Mouse (Mus musculus) ES-E14 (cell line): ENCODE data around the gene Trarg1. TPM values are rescaled to one million over a fixed set of nuclear protein-coding genes. Genes with fewer than 3 reads are reported as not detected.

Experiments used
- DNase-seq: peaks from one replicate; pipeline ENCODE4 v3.0.0-alpha.2; 2013; ENCODE audit warnings: low read depth, low spot score
- H3K27ac ChIP-seq: 2 replicates; pipeline ENCODE4 v1.5.1; 2012; ENCODE audit warnings: low read depth, mild to moderate bottlenecking, low read length, moderate library complexity, mixed read lengths; ENCODE audit not compliant: poor library complexity, insufficient read depth, severe bottlenecking
- H3K36me3 ChIP-seq: 2 replicates; pipeline ENCODE4 v1.6.1; 2012; ENCODE audit warnings: mild to moderate bottlenecking, low read length, moderate library complexity, mixed read lengths; ENCODE audit not compliant: control insufficient read depth, poor library complexity, insufficient read depth, severe bottlenecking
- H3K4me1 ChIP-seq, 2 experiments: fragments of 150-350 bp in 1 of 2; sonication (generic) in 1 of 2; 2 replicates each; pipeline ENCODE4 v1.6.1; 2012; ENCODE audit warnings: low read length in 2 of 2, mild to moderate bottlenecking in 1 of 2, mixed read lengths in 1 of 2; ENCODE audit not compliant: control insufficient read depth in 2 of 2, insufficient read depth in 2 of 2, poor library complexity in 1 of 2
- H3K4me3 ChIP-seq, 2 experiments: fragments of 150-350 bp in 1 of 2; sonication (generic) in 1 of 2; 2 replicates each; pipeline ENCODE4 v1.5.1; 2012; ENCODE audit warnings: low read length in 2 of 2, low read depth in 1 of 2, mild to moderate bottlenecking in 1 of 2, mixed read lengths in 1 of 2; ENCODE audit not compliant: insufficient read depth in 1 of 2, poor library complexity in 1 of 2, severe bottlenecking in 1 of 2
- H3K9ac ChIP-seq: 2 replicates; pipeline ENCODE4 v1.6.1; 2012; ENCODE audit warnings: low read depth, mild to moderate bottlenecking, low read length, mixed read lengths; ENCODE audit not compliant: poor library complexity, insufficient read depth, severe bottlenecking
- H3K9me3 ChIP-seq: fragments of 150-350 bp; sonication (generic); 2 replicates; pipeline ENCODE4 v1.6.1; 2012; ENCODE audit warnings: low read depth, mild to moderate bottlenecking, low read length; ENCODE audit not compliant: control insufficient read depth, insufficient read depth
- CHD2 ChIP-seq: IDR thresholded peaks from 2 replicates; pipeline ENCODE4 v1.6.1; 2014; ENCODE audit warnings: mild to moderate bottlenecking, low read depth, low read length, inconsistent platforms
- HCFC1 ChIP-seq: IDR thresholded peaks from 2 replicates; pipeline ENCODE4 v1.6.1; 2012; ENCODE audit warnings: low read length, inconsistent platforms, borderline replicate concordance; ENCODE audit not compliant: insufficient read depth
- MAFK ChIP-seq: IDR thresholded peaks from 2 replicates; pipeline ENCODE4 v1.6.1; 2014; ENCODE audit warnings: mild to moderate bottlenecking, low read depth, low read length, inconsistent platforms; ENCODE audit not compliant: insufficient read depth
- ZC3H11A ChIP-seq: IDR thresholded peaks from 2 replicates; pipeline ENCODE4 v1.6.1; 2012; ENCODE audit warnings: low read depth, mild to moderate bottlenecking, inconsistent platforms, low read length, borderline replicate concordance
- ZNF384 ChIP-seq: IDR thresholded peaks from 2 replicates; pipeline ENCODE4 v1.6.1; 2012; ENCODE audit warnings: low read depth, low read length, inconsistent platforms
- in situ Hi-C, 2 experiments: fragments of 600-800 bp; cut with MboI; formaldehyde crosslinking; loops; one replicate each; pipeline ENCODE4 v1.15.1; 2025; ENCODE audit warnings: low sequenced_read_pairs in 2 of 2, inconsistent platforms in 1 of 2; ENCODE audit not compliant: unreplicated experiment in 2 of 2
- total RNA-seq: library from RNA; depleted of rRNA; stranded (reverse); fragments of 300-350 nt; gene quantifications from 2 replicates; pipeline ENCODE4 v1.2.3, GENCODE M21; 2012

Gene Trarg1
- total RNA-seq, 1 experiment, result not detected

DNA sequence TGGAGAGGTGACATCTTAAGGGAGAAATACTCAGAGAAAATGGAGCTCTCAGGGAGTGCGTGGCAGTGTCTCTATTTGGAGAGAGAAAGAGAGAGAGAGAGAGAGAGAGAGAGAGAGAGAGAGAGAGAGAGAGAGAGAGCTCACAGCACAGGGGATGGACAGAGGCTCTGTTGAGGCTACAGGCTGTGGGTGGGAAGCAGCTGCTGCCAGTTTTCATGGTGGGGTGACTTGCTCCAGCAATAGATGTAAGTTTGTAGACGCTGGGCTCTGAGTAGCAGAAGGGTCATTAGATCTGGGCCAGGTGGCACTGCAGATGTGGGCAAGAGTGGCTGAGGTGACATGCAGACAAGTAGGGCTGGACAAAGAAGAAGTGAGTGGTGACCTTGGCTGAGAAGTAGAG, 6.0 kb downstream of the Trarg1 start:
- Histone ChIP-seq H3K4me3 (no peak overlapping the region), H3K9ac (no peak overlapping the region), H3K27ac (no peak overlapping the region), H3K36me3 (no peaks in the 10 kb centered on the region), H3K9me3 (no peaks in the 10 kb centered on the region), H3K4me1 (peaks cover 0 to 2% of the 10 kb centered on the region in 2 experiments; a peak in 1 of 4 replicates)
- in situ Hi-C loops, result no loop called here
- no peak for DNase-seq
- no peak for TF ChIP-seq MAFK

DNA sequence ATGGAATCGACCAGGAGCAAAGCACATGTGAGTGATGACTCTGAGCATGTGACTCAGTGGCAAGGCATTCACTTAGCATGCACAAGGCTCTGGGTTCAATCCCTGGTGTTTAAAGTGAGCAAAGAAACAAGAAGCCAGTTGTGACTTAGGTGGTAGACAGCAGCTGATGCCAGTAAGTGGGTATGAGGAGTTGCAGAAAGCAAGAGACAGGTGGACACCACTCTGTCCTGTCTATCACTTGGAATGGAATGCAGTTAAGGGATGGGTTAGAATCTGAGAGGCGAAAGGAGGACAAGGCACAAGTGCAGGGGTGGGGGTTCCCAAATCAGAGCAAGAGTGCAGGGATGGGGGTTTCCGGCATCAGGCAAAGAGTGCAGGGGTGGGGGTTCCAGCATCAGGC, 12.5 kb downstream of the Trarg1 start:
- no peak for TF ChIP-seq MAFK
- TF ChIP-seq ZC3H11A, result no peak
- TF ChIP-seq HCFC1, result no peak
- TF ChIP-seq ZNF384, result no peak
- TF ChIP-seq CHD2, result no peak
- no peaks in the 10 kb centered on the region for H3K9me3 ChIP-seq
- no peaks in the 10 kb centered on the region for H3K36me3 ChIP-seq
- in situ Hi-C loops, result no loop called here
- H3K27ac ChIP-seq, result no peak overlapping the region
- no peak overlapping the region for H3K4me3 ChIP-seq
- H3K4me1 ChIP-seq, result 0 out of 4 replicates have a peak, but pooled peaks cover 0 to 5% of the 10 kb centered on the region in 2 experiments
- no peak overlapping the region for H3K9ac ChIP-seq
- DNase-seq, result no peak

DNA sequence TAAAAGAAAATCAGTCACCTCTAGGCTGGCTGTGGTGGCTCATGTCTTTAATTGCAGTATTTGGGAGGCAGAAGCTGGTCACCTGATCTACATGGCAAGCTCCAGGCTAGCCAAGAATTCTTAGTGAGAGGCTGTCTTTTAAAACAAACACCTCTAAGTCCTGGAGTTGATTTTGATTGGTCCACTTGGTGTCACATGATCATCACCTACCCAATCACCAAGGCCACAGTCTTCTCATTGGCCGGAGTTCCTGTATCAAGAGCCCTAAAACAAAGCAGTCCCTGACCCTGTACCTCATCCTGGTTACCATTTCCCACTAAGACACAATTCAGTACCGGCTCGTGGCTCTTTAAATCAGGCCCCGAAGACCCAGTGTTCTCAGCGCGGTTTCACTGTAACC, 16.2 kb downstream of the Trarg1 start:
- H3K9me3 ChIP-seq, result no peaks in the 10 kb centered on the region
- H3K9ac ChIP-seq, result peak overlapping the region; percentile 44; the same call in 1 of the 2 replicates
- DNase-seq, result peak; percentile 58
- peaks cover 0 to 7% of the 10 kb centered on the region in 2 experiments; a peak in 1 of 4 replicates for H3K4me1 ChIP-seq
- TF ChIP-seq CHD2 (peak; percentile 59; the same call in 1 of the 2 replicates), ZC3H11A (no peak), MAFK (no peak), HCFC1 (no peak), ZNF384 (no peak)
- H3K36me3 ChIP-seq, result no peaks in the 10 kb centered on the region
- in situ Hi-C loops, result no loop called here
- no peak overlapping the region for H3K27ac ChIP-seq
- peak overlapping the region; percentile 17 to 37; a peak in 3 of 4 replicates for H3K4me3 ChIP-seq

DNA sequence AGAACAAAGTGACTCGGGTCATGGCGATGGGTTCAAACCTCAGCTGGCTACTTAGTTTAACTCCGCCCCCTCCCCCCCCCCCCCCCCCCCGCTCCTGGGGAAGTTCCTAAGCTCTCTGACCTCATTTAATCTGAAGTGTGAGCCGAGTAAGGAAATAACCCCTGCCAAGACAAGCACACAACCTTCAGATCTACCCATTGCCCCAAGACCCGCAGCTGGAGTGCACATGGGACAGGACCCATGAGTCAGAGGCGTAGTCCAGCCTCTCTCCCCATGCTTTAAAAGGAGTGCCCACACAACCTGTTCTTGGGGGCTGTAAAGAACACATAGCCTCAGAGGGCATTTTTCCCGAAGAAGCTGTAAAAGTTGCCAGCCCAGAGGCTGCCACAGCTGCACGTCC, 20.0 kb downstream of the Trarg1 start:
- no peak overlapping the region for H3K9ac ChIP-seq
- H3K4me3 ChIP-seq, result peak overlapping the region in 1 of 2 experiments; percentile 46; a peak in 1 of 4 replicates
- TF ChIP-seq ZC3H11A, result no peak
- TF ChIP-seq MAFK, result no peak
- no peak for TF ChIP-seq HCFC1
- no peak for TF ChIP-seq ZNF384
- no peak for TF ChIP-seq CHD2
- no peaks in the 10 kb centered on the region for H3K9me3 ChIP-seq
- peaks cover 0 to 7% of the 10 kb centered on the region in 2 experiments; a peak in 1 of 4 replicates for H3K4me1 ChIP-seq
- no peaks in the 10 kb centered on the region for H3K36me3 ChIP-seq
- H3K27ac ChIP-seq, result no peak overlapping the region
- in situ Hi-C loops, result no loop called here
- no peak for DNase-seq

DNA sequence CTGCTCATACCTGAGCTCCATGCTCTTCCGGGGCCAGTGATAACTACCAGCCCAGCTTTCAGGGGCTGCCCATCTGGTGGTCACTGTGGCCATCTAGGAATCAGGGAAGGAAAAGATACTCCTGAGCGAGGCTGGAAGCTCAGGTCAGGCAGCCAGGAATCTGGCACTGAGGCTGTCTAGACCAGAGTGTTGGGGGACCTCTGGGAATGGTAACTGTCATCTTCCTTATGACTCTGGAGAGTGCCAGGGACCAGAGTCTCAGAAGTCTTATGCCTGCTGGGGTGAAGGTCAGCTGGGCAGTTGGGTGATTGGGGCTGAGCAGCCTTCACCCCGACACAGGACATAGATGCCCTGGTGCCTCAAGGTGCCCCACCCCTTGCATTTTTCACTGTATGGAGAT, 28.0 kb downstream of the Trarg1 start:
- Histone ChIP-seq H3K36me3 (no peaks in the 10 kb centered on the region), H3K4me1 (peaks cover 0 to 9% of the 10 kb centered on the region in 2 experiments; a peak in 1 of 4 replicates), H3K9me3 (no peaks in the 10 kb centered on the region), H3K9ac (no peak overlapping the region), H3K4me3 (no peak overlapping the region), H3K27ac (no peak overlapping the region)
- TF ChIP-seq HCFC1 (no peak), ZNF384 (no peak), MAFK (no peak), ZC3H11A (no peak), CHD2 (no peak)
- in situ Hi-C loops, result no loop called here
- DNase-seq, result no peak
